Mouse (Mus musculus): ENCODE results near the gene Poc1a.

DNA sequence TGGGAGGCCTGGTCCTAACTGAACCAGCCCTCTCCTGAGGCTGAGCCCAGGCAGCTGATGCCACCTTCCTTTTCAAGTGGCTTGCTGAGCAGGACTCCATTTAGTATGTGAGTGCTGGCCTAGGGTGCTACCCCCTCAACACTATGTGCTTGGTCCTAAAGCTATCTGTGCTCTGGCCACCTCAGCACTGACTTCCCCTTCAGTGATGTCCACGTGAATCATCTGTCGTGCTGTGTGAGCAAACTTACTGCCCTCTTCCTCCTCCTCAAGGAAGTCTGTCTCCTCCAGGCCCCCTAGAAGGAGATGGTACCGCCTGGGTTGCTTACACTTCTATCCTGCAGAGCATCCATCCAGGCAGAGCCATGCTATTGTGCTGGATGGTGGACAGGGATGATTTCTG, 51.9 kb downstream of the Poc1a start:
- TF ChIP-seq USF2 (conservative IDR thresholded peaks at IDR 0.05; ENCODE audit: low read depth, low read length) (no peak), ZKSCAN1 (IDR thresholded peaks at IDR 0.05; ENCODE audit: borderline replicate concordance, low read depth, low read length) (no peak), ZC3H11A (IDR thresholded peaks at IDR 0.05; ENCODE audit: low read depth, low read length) (no peak), ZMIZ1 (IDR thresholded peaks at IDR 0.05; ENCODE audit: low read depth, low read length) (no peak), EP300 (IDR thresholded peaks at IDR 0.05; ENCODE audit: low read length) (no peak), CTCF (conservative IDR thresholded peaks at IDR 0.05 in 1 of 2, IDR thresholded peaks at IDR 0.05 in 1 of 2; ENCODE audit: low read depth in 2 of 2, low read length in 2 of 2) (no peak), KAT2A (IDR thresholded peaks at IDR 0.05; ENCODE audit: insufficient replicate concordance, low read length) (no peak), ZNF384 (IDR thresholded peaks at IDR 0.05; ENCODE audit: low read depth, low read length) (no peak), CHD1 (IDR thresholded peaks at IDR 0.05; ENCODE audit: low read depth, low read length) (no peak)
